Mouse (Mus musculus): ENCODE data around the gene Cbln3. TPM values are rescaled to one million over a fixed set of nuclear protein-coding genes. Genes with fewer than 3 reads are reported as not detected.

Gene Cbln3
- total RNA-seq, 1 experiment from 2014 or later: 0.11 TPM

DNA sequence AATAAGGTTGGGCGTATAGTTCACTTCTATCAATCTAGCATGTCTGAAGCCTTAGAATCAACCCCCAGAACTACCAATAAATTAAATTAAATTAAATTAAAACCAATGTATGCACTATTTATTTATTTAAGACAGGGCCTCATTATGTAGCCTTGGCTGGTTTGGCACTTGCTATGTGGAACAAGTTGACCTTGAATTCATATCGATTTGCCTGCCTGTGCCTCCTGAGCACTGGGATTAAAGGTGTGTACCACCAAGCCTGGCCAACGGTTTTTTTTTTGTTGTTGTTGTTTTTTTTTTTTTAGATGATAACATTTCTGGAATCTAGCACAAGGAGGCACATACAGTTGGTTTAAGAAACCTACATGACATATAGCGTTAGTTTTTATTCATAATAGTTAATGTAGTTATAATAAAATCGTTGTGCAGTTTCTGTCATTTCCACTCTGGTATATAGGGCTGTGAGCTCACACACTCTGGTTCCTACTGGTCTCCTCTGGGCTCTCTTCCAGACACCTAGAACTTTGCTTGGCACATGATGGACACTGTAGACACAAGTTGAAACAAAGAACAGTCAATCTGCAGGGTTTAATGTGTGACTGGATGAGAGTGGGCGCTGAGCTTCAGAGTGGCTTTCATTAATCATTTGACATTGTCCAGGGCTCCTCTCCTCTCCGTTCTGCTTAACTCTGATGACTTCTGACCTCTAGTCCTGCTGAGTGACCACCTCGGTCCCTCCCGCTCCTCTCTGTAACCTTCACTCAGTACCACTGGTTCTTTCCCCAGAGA is 38.5 kb downstream of the Cbln3 start:
- DNase-seq: no peak

GRCm38 (mm10) chr14:55842794-55843193 is 41.4 kb downstream of the Cbln3 start:
- no peak for DNase-seq

GRCm38 (mm10) chr14:55840853-55841366 is 43.3 kb downstream of the Cbln3 start:
- no peak for DNase-seq

- no peak for DNase-seq
Observed at GRCm38 (mm10) chr14:55838740-55839139, 45.5 kb downstream of the Cbln3 start.

DNA sequence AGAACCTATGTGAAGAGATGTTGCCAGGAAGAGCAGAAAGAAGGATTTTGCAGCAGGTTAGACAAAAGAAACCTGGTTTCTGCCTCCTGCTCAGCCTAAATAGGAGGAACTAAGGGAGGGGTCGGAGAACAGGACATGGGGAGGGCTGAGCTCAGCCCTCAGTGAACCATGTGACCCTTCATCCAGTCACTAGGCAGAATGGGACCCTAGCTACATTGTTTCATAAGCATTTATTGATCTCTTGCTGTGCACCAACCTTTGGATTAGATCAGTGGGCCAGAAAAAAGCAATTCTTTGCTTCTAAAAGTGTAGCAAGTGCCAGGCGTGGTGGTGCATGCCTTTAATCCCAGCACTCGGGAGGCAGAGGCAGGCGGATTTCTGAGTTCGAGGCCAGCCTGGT is 45.9 kb downstream of the Cbln3 start:
- no peak for DNase-seq

GRCm38 (mm10) chr14:55834808-55835533 is 49.2 kb downstream of the Cbln3 start:
- no peak for DNase-seq

DNA sequence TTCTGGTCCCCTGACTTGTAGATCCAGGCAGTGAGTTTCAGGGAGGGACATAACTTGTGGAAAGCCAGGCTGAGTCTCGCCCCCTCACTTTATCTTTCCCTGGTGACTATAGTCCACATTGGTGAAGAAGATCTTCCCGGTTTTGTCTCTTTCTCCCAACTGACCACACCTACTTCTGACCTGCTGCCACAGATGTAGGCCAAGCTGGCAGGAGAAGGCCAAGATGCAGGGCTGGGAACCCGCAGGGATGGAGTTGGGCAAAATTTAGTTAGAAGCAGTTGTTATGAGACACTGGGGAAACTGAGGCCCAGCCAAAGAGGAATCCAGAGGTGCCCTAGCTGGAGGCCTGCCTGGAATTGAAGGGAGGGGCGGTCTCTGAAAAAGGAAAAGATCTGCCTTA is 51.1 kb downstream of the Cbln3 start:
- DNase-seq: no peak

DNA sequence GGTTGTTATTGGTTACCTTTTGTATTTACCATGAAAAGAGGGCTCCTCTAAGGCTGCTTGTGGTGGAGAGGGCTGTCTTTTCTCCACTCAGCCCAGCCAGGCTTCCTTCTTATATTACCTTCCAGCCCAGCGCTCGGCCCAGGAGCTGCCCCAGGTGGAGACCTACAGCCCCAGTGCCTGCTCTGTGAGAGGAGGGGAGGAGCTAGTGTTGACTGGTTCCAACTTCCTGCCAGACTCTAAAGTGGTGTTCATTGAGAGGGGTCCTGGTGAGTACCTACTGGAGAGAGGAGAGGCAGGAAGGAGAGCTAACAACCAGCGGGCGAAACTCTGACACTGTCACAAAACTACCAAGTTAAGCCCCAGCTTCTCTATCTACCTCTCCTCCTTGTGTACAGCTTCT is 53.9 kb downstream of the Cbln3 start:
- DNase-seq: no peak

DNA sequence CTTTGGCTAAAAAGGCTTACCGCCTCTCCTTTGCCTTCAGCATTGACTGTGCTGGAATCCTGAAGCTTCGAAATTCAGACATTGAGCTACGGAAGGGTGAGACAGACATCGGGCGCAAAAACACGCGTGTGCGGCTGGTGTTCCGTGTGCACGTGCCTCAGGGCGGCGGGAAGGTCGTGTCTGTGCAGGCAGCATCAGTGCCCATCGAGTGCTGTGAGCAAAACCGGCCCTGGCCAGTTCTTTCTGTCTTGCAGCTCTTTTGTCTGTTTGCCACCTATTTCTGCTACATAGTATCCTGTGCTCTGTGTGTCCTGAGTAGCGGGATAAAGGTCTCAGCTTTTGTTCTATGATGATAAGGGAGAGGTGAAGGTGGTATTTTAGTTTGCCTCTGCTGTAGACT is 54.3 kb downstream of the Cbln3 start:
- no peak for DNase-seq

Other genes starting within 250 kb of the Cbln3 start
- 78.2 and 105 TPM in 2 replicates for gene Ipo4, start 248.4 kb downstream of the Cbln3 start, total RNA-seq (2021)
- 2.4 and 3.9 TPM in 2 replicates for gene Gm49378, start 246.5 kb downstream of the Cbln3 start, total RNA-seq (2021)
- 68.4 and 78.5 TPM in 2 replicates for gene Tm9sf1, start 240.6 kb downstream of the Cbln3 start, total RNA-seq (2021)
- 1.9 and 3.1 TPM in 2 replicates for gene Tssk4, start 234.2 kb downstream of the Cbln3 start, total RNA-seq (2021)
- 50.4 and 60.3 TPM in 2 replicates for gene Mdp1, start 223.9 kb downstream of the Cbln3 start, total RNA-seq (2021)
- 24.0 and 25.8 TPM in 2 replicates for gene Gmpr2, start 212.5 kb downstream of the Cbln3 start, total RNA-seq (2021)
- 297 and 307 TPM in 2 replicates for gene Nedd8, start 212.3 kb downstream of the Cbln3 start, total RNA-seq (2021)
- gene Tinf2, start 202.6 kb downstream of the Cbln3 start, total RNA-seq (2021): 26.1 and 27.4 TPM in 2 replicates
- 0.74 and 2.3 TPM in 2 replicates for gene Tgm1, start 170.5 kb downstream of the Cbln3 start, total RNA-seq (2021)
- 19.5 and 21.1 TPM in 2 replicates for gene Rabggta, start 162.1 kb downstream of the Cbln3 start, total RNA-seq (2021)
- gene Dhrs1, start 138.7 kb downstream of the Cbln3 start, total RNA-seq (2021): 81.5 and 93.6 TPM in 2 replicates
- gene Nop9, start 138.7 kb downstream of the Cbln3 start, total RNA-seq (2021): 15.9 and 16.2 TPM in 2 replicates
- 1.7 and 22.1 TPM in 2 replicates for gene Cideb, start 125.9 kb downstream of the Cbln3 start, total RNA-seq (2021)
- gene Ltb4r2, start 123.0 kb downstream of the Cbln3 start, total RNA-seq (2021): 0.11 and 0.37 TPM in 2 replicates
- 0.48 and 0.71 TPM in 2 replicates for gene Ltb4r1, start 118.4 kb downstream of the Cbln3 start, total RNA-seq (2021)
- gene Adcy4, start 100.3 kb downstream of the Cbln3 start, total RNA-seq (2021): 14.3 and 17.3 TPM in 2 replicates
- 5.2 and 7.8 TPM in 2 replicates for gene Ripk3, start 95.5 kb downstream of the Cbln3 start, total RNA-seq (2021)
- gene Nfatc4, start 61.2 kb downstream of the Cbln3 start, total RNA-seq (2021): 23.8 and 31.2 TPM in 2 replicates
- gene Nynrin, start 30.4 kb downstream of the Cbln3 start, total RNA-seq (2021): 14.1 and 18.8 TPM in 2 replicates
- gene Khnyn, start 555 bp upstream of the Cbln3 start, total RNA-seq (2021): 19.2 and 23.8 TPM in 2 replicates
- gene Sdr39u1, start 15.9 kb upstream of the Cbln3 start, total RNA-seq (2021): 83.3 and 100 TPM in 2 replicates
- 4.3 and 5.9 TPM in 2 replicates for gene Cma1, start 60.3 kb upstream of the Cbln3 start, total RNA-seq (2021)
- 0.70 TPM in 1 of 2 replicates, not detected in the other for gene Cma2, start 66.6 kb upstream of the Cbln3 start, total RNA-seq (2021)
- not detected in 2 replicates for gene Mcpt1, start 133.6 kb upstream of the Cbln3 start, total RNA-seq (2021)
- gene Mcpt9, start 146.1 kb upstream of the Cbln3 start, total RNA-seq (2021): not detected in 2 replicates
- gene Mcpt2, start 157.6 kb upstream of the Cbln3 start, total RNA-seq (2021): not detected in 2 replicates
- gene Mcpt4, start 177.9 kb upstream of the Cbln3 start, total RNA-seq (2021): 2.7 and 3.3 TPM in 2 replicates
- 0.70 TPM in 1 of 2 replicates, not detected in the other for gene Mcpt8, start 200.9 kb upstream of the Cbln3 start, total RNA-seq (2021)
- 0.64 TPM in 1 of 2 replicates, not detected in the other for gene Ctsg, start 218.2 kb upstream of the Cbln3 start, total RNA-seq (2021)
- gene Gzme, start 236.2 kb upstream of the Cbln3 start, total RNA-seq (2021): not detected in 2 replicates
- not detected in 2 replicates for gene Gzmd, start 248.2 kb upstream of the Cbln3 start, total RNA-seq (2021)